Mouse (Mus musculus): Measurements from ENCODE around the gene Gpat2. TPM values are rescaled to one million over a fixed set of nuclear protein-coding genes. Genes with fewer than 3 reads are reported as not detected.

Gene Gpat2
- total RNA-seq, 4 experiments from 2014 or later = not detected

Other genes with a start within 250 kb of the Gpat2 start
- gene 1810024B03Rik, start 216.9 kb upstream of the Gpat2 start, total RNA-seq (2022) = under 1 TPM in 3 of 4 experiments, not detected in 1; 0.28 to 0.38 (median 0.28) TPM
- gene Snrnp200, start 216.8 kb upstream of the Gpat2 start, total RNA-seq (2022) = 10 to 100 TPM; 61.1 to 72.6 (median 67.5) TPM
- gene Ciao1, start 177.4 kb upstream of the Gpat2 start, total RNA-seq (2022) = 10 to 100 TPM; 57.8 to 73.8 (median 70.6) TPM
- 10 to 100 TPM; 23.9 to 27.7 (median 27.2) TPM for gene Tmem127, start 177.3 kb upstream of the Gpat2 start, total RNA-seq (2022)
- gene Stard7, start 155.0 kb upstream of the Gpat2 start, total RNA-seq (2022) = 100 to 1,000 TPM; 162 to 173 (median 169) TPM
- 1 to 10 TPM in 2 of 4 experiments, under 1 TPM in 2; 0.27 to 1.6 (median 0.69) TPM for gene Dusp2, start 89.0 kb upstream of the Gpat2 start, total RNA-seq (2022)
- gene Astl, start 86.6 kb upstream of the Gpat2 start, total RNA-seq (2022) = not detected
- under 1 TPM; 0.41 to 0.78 (median 0.70) TPM for gene Adra2b, start 62.0 kb upstream of the Gpat2 start, total RNA-seq (2022)
- 10 to 100 TPM; 42.1 to 59.5 (median 52.5) TPM for gene Fahd2a, start 19.4 kb downstream of the Gpat2 start, total RNA-seq (2022)
- 1 to 10 TPM in 3 of 4 experiments, under 1 TPM in 1; 0.86 to 1.3 (median 1.2) TPM for gene Kcnip3, start 96.9 kb downstream of the Gpat2 start, total RNA-seq (2022)
- under 1 TPM; 0.12 to 0.88 (median 0.25) TPM for gene Prom2, start 116.3 kb downstream of the Gpat2 start, total RNA-seq (2022)
- gene Zfp661, start 161.9 kb downstream of the Gpat2 start, total RNA-seq (2022) = 1 to 10 TPM; 1.1 to 1.9 (median 1.6) TPM
- 10 to 100 TPM; 82.2 to 90.5 (median 86.5) TPM for gene Mrps5, start 162.0 kb downstream of the Gpat2 start, total RNA-seq (2022)
- 10 to 100 TPM; 12.9 to 25.1 (median 18.7) TPM for gene Mal, start 231.5 kb downstream of the Gpat2 start, total RNA-seq (2022)